Mouse (Mus musculus): Measurements from ENCODE around the gene Dcaf7.

DNA sequence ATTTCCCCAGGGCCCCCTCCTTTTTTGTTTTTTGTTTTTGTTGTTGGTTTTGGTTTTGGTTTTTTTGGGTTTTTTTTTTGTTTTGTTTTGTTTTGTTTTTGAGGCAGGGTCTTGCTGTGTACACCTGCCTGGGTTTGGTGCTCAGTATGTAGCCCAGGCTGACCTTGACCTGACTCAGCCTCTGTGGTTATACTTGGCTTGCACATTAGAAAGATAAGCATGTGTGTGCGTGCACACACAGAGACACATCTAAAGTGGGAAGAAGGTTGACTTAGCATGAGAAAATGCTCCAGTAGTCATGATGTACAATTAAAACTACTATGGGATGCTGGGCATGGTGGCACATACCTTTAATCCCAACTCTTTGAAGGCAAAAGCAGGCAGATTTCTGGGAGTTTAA, 23.9 kb downstream of the Dcaf7 start:
- TF ChIP-seq CTCF (IDR thresholded peaks at IDR 0.05; ENCODE audit: extremely low read depth, insufficient read depth, low read length) (no peak), POLR2A (IDR thresholded peaks at IDR 0.05; ENCODE audit: extremely low read depth, insufficient read depth, low read length) (no peak)

Data from cortical plate, adult 2 months (tissue).